Mouse (Mus musculus) liver, adult (tissue): ENCODE measurements at regions not wholly inside any gene's neighbourhood (a gene's known extent, or its start where the extent isn't known, plus 50 kb on each side); places are given as distances from the start of the nearest gene placed in this dataset.

Experiments used
- GATA4 ChIP-seq: IDR thresholded peaks from 2 replicates; pipeline ENCODE4 v1.6.1; 2014; ENCODE audit warnings: mild to moderate bottlenecking, low read length; ENCODE audit not compliant: insufficient replicate concordance

DNA sequence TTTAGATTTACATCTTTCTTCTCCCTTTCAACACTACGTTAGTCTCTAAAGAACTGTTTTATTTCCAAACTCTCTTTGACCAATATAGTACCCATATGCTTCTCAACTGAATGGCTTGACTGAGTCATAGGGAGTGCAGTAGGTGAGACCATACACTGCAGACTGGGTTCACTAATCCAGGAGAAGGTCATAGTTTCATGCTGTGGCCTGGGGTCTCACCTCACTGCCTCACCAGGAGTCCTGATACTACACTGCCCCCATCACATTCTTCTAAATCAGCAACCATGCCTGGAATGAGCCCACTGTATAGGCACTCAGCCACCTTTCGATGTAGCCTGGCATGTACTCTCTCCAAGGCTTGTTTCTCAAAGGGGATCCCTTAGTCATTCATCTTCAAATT, 269.6 kb downstream of the Samd5 start:
- no peak for TF ChIP-seq GATA4

- no peak for TF ChIP-seq GATA4
Measured at GRCm38 (mm10) chr10:9404963-9405362, 270.0 kb downstream of the Samd5 start.

DNA sequence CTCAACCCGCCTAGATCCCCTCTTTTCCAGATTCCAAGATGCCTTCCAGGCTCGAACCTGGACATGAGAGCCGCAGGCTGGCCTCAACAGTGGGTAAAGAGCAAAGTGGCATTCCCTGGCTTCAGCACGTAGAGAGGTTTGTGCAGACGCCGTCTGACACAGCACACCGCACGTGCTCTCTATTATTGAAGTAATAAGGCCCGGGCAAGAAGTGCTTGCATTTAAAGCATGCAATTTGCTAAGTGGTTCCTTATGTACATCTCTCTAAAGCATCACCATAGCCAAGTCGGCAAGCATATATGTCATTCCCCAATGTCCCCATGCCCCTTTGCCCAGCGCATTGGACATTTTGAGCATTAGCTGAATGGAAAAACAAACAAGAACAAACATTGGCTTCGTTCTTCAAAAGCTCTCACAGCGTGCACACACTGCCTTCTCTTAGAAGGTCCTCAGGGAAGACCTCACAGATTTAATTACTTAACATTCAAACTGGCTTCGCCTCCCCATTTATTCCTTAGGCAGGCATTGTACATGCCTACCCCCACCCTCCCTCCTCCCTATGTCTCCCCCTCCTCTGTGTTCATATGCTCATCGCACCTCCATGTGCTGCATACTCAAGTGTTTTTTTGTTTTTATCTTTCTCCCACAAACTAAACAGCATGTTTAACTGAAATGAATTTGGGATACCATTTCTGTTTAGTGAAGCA, 273.9 kb downstream of the Samd5 start:
- TF ChIP-seq GATA4, result no peak

DNA sequence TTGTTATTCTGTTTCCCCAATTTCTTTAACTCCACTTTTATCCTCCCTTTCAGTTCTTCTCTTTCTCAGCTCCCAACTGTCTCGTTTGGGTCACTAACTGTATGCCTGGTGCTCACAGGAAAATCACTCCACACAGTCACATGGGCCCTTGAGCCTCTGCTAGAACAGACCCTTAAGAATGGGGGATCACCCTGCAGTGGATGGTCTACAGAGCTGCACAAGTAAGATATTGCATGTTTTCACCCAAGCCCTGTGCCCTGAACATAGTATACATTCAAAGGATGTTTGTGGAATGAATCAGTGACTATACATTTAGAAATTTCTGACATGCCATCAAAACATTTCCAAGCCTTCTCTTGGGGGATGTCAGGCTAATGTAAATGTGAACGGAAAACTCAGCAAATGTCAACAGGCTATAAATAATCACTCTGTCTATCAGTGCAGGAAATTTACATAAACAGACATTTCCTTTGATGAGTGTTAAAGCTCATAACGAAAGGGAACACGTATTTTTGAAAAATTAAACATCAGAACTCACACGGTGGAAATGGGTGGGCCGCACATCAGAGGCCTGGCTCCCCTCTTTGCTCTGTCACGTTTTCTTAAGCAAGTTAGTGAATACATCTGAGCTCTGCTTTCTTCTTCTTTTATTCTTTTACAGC, 297.4 kb downstream of the Samd5 start:
- no peak for TF ChIP-seq GATA4

GRCm38 (mm10) chr10:9362306-9362865, 312.6 kb downstream of the Samd5 start:
- TF ChIP-seq GATA4, result no peak

DNA sequence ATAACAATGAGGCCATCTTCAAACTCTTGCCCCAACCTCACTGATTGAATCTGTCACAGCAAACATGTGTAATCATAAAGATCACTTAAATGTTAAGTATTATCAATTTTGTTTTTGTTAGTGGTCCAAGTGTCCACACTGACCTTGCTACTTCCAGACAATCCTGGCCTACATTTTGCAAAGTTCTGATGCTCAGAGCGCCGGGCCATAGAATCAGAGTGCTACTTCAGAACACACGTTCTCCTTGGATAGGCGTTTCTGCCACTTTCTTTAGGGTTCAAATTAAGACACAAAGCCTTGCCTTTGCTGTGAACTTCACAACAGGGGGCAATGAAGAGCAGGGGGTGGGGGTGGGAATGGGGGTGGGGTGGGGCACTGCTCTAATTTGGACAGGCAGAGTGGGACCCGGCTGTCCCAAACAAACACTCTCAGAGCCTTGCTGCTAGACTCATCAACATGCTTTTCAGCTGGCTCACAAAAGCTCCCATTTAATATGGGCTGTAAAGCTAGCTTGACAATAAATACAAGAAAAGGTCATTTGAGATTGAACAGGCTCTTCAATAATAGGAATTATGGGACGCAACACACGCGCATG, 336.7 kb downstream of the Samd5 start:
- TF ChIP-seq GATA4, result no peak

DNA sequence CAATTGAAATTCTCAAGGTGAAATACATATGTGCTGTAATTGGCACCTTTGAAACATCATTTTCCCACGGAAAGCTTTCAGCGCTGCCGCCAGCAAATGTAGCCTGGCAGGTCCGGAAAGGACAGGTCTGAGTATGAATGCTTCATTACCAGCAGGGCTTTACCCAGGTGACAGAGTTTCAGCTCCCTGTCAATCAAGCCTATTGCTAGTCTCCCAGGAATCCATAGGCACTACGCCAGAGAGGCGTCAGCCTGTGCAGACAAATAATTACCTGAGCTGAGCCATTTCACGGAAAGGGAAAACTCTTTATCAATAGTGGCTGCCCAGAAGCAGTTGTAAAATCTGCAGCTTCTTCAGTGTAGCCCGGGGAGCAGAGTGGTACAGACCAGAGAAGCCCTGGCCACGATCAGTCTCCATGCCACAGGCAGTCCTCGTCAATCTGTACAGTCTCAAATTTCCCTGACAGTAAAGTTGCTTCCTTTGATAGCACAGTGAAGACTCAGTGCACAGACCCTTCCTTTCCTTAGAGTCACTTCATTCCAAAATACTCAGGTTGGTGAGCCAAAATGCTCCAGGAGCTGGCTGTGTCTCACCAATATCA, 340.7 kb downstream of the Samd5 start:
- TF ChIP-seq GATA4, result no peak

GRCm38 (mm10) chr10:9331694-9332093, 343.3 kb downstream of the Samd5 start:
- no peak for TF ChIP-seq GATA4

GRCm38 (mm10) chr10:9328324-9328723, 346.7 kb downstream of the Samd5 start:
- TF ChIP-seq GATA4, result no peak

GRCm38 (mm10) chr10:9312326-9312725, 362.7 kb downstream of the Samd5 start:
- TF ChIP-seq GATA4, result no peak

- TF ChIP-seq GATA4, result no peak
Measured at GRCm38 (mm10) chr10:9310346-9310745, 364.7 kb downstream of the Samd5 start.

- no peak for TF ChIP-seq GATA4
Measured at GRCm38 (mm10) chr10:9296055-9296454, 379.0 kb downstream of the Samd5 start.

- TF ChIP-seq GATA4, result no peak
Measured at GRCm38 (mm10) chr10:9295269-9295668, 379.7 kb downstream of the Samd5 start.

DNA sequence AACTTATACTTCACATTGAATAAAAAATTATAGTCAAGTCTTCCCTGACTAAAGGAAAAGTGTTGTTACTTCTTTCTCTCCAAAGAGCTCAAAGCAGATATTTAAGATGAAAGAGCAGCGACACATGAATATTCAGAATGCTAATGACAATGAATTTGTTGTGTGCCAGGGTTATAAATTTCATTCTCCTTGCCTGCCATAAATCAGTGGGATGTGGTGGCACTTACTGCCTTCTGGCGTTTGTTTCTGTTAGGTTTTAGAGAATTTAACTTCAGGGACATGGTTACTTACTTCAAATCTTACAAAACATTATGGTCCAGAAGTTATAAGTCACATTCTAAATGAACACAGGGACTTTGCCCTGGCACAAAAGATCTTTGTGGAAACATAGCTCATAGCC, 380.4 kb downstream of the Samd5 start:
- no peak for TF ChIP-seq GATA4

DNA sequence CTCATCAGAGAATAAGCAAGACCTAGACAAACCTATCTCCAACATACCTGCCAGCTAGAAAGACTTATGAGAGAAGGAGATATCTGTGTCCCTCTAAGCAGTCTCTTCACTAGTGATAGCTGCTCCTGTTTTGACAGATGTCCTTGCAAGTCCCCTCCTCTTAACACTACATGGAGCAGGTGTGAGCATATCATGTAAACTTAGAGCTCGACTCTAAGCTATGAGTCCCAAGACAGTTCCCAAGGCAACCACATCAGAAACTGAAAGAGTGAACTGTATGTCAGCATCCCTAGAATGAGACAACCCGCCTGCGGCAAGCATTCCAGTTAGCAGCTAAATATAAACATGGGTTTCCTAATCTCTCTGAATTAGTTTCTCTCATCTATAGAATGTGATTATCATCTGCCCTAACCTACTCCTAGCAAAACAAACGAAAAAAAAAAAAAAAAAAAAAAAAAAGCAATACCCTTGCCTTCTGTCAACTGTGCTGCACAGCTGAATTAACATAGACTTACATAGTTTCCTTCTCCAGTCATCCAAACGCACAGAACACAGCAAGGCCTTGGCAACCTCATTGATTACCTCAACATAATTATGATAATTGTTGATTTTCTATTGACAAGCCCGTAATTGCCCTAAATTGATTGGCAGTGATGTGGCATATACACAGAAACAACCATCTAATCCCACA, 383.4 kb downstream of the Samd5 start:
- no peak for TF ChIP-seq GATA4
